Mouse (Mus musculus) testis, adult 2 months (tissue): ENCODE measurements around the gene Tns1. TPM values are rescaled to one million over a fixed set of nuclear protein-coding genes. Genes with fewer than 3 reads are reported as not detected.
A peak's percentile ranks its signal among the peaks of the same experiment; 100 is the strongest.

Experiments
- H3K27ac ChIP-seq: fragments of 200-500 bp; 2 replicates; pipeline ENCODE4 v1.5.1; 2012; ENCODE audit warnings: low read depth, low read length; ENCODE audit not compliant: control insufficient read depth, insufficient read depth
- H3K27me3 ChIP-seq: fragments of 200-500 bp; 2 replicates; pipeline ENCODE4 v1.6.1; 2012; ENCODE audit warnings: mild to moderate bottlenecking, low read length, moderate library complexity; ENCODE audit not compliant: control insufficient read depth, insufficient read depth
- H3K36me3 ChIP-seq: fragments of 200-500 bp; 2 replicates; pipeline ENCODE4 v1.6.1; 2012; ENCODE audit warnings: mild to moderate bottlenecking, low read length; ENCODE audit not compliant: control insufficient read depth, insufficient read depth
- H3K4me1 ChIP-seq: fragments of 200-500 bp; 2 replicates; pipeline ENCODE4 v1.6.1; 2012; ENCODE audit warnings: low read length; ENCODE audit not compliant: control insufficient read depth, insufficient read depth
- H3K4me3 ChIP-seq: fragments of 200-500 bp; 2 replicates; pipeline ENCODE4 v1.5.1; 2012; ENCODE audit warnings: low read depth, mild to moderate bottlenecking, low read length, moderate library complexity, mixed read lengths; ENCODE audit not compliant: control insufficient read depth
- CTCF ChIP-seq: fragments of 200-500 bp; IDR thresholded peaks from 2 replicates; pipeline ENCODE4 v1.5.1; 2012; ENCODE audit warnings: low read depth, mild to moderate bottlenecking, inconsistent platforms, low read length, moderate library complexity; ENCODE audit not compliant: control insufficient read depth, insufficient read depth, insufficient replicate concordance
- POLR2A ChIP-seq: fragments of 200-500 bp; IDR thresholded peaks from 2 replicates; pipeline ENCODE4 v1.6.1; 2012; ENCODE audit warnings: low read depth, mild to moderate bottlenecking, inconsistent platforms, low read length, moderate library complexity; ENCODE audit not compliant: control insufficient read depth
- polyA plus RNA-seq: library from polyadenylated mRNA; depleted of rRNA; stranded (reverse); fragments of >200 nt; gene quantifications from 2 replicates; pipeline ENCODE4 v1.2.3, GENCODE M21; 2012

Tns1 gene
- polyA plus RNA-seq, 1 experiment = 422 TPM

- Histone ChIP-seq H3K4me3 (peak overlapping the region; percentile 60), H3K4me1 (no peaks in the 10 kb centered on the region; the same call in 1 of the 2 replicates), H3K36me3 (no peaks in the 10 kb centered on the region), H3K27me3 (no peaks in the 10 kb centered on the region), H3K27ac (peak overlapping the region; percentile 10; the same call in 1 of the 2 replicates)
- no peak for TF ChIP-seq CTCF
- TF ChIP-seq POLR2A = no peak
Measured at GRCm38 (mm10) chr1:74090329-74090728, 33.9 kb downstream of the Tns1 start.

GRCm38 (mm10) chr1:74088569-74088968, 35.7 kb downstream of the Tns1 start:
- no peaks in the 10 kb centered on the region for H3K36me3 ChIP-seq
- H3K4me3 ChIP-seq = no peak overlapping the region
- TF ChIP-seq CTCF (no peak), POLR2A (no peak)
- H3K27me3 ChIP-seq = no peaks in the 10 kb centered on the region
- no peak overlapping the region for H3K27ac ChIP-seq
- H3K4me1 ChIP-seq = no peaks in the 10 kb centered on the region; the same call in 1 of the 2 replicates

DNA sequence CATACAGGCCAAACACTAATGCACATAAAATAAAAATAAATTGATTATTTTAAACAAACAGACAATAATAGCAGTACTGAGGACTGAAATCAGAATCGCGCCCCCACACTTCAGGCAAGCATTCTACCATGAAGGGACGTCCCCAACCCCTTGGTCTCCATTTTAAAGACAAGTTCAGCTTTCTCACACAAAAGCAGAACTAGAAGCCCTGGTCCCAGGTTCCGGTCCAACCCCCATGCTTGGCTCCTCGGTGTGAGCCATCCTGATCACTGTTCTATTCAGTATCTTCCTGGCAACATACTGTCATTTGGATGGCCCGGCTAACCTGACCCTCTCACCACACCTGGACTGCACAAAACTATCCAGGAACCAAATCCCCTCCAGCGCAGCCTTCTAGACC, 38.7 kb downstream of the Tns1 start:
- H3K36me3 ChIP-seq = no peaks in the 10 kb centered on the region
- H3K27me3 ChIP-seq = no peaks in the 10 kb centered on the region
- H3K27ac ChIP-seq = no peak overlapping the region
- H3K4me1 ChIP-seq = peaks cover 3% of the 10 kb centered on the region
- H3K4me3 ChIP-seq = no peak overlapping the region
- no peak for TF ChIP-seq CTCF
- no peak for TF ChIP-seq POLR2A

- Histone ChIP-seq H3K4me1 (peaks cover 3% of the 10 kb centered on the region), H3K4me3 (no peak overlapping the region), H3K27ac (no peak overlapping the region), H3K36me3 (no peaks in the 10 kb centered on the region), H3K27me3 (no peaks in the 10 kb centered on the region)
- TF ChIP-seq CTCF (no peak), POLR2A (no peak)
Measured at GRCm38 (mm10) chr1:74084752-74085151, 39.5 kb downstream of the Tns1 start.

DNA sequence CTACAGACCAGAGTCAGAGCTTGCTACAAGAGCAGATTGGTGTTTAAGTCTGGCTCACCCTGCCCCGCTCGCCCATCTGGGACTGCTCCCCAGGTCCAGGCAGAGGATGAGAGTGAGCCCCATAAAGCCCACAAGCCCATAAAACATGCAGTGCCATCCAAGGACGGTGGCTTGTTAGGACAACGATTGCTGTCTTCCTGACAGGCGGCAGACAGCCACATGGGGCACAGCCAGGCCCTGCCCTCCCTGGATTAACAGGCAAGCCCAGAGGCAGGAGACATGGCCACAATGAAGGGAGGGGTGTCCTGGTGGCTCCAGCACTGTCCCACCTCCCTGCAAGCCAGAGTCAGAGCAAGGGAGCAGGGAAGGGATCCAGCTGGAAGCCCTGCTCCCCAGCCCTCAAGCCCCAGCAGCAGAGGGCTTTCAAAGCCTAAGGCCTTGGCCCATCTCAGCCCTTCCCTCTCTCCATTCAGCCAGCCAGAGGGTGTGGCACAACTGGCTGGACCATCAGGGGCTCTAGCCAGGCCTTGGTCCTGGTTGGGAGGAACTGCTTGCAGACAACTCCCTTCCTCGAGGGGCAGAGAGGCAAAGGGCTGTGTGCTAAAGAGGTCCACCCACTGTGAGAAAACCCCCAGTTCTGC, 40.1 kb downstream of the Tns1 start:
- H3K36me3 ChIP-seq = no peaks in the 10 kb centered on the region
- no peaks in the 10 kb centered on the region for H3K27me3 ChIP-seq
- TF ChIP-seq CTCF (no peak), POLR2A (no peak)
- H3K27ac ChIP-seq = no peak overlapping the region
- peaks cover 3% of the 10 kb centered on the region for H3K4me1 ChIP-seq
- H3K4me3 ChIP-seq = no peak overlapping the region

DNA sequence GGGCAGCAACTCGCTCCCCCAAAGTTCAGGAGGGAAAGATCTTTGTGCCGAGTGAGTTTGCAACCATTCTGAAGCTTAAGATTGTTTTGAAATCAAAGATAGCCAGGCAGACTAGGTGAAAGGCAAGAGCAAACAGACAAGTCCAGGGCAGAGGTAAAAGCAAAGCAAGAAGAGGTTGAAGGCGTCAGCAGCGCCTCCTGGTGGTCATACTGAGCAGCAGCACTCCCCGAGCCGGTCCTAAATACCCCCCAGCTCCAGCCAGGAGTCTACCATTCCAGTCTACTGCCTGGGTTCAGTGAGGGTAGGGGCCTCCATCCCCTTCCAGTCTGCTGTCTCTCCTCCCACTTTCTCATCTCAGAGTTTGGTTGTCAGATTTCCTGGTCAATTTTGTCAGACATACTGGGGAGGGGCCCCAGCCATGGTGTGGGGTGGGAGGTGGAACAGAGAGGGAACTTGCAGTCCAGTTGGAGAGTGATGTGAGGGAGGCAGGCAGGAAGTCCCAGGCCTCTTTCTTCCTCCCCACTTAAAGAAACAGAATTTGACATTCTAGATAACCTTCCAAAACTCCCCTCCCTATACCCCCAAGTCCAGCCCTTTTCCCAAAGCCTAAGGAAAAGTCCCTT, 41.3 kb downstream of the Tns1 start:
- TF ChIP-seq POLR2A = no peak
- TF ChIP-seq CTCF = peak; percentile 93
- H3K4me3 ChIP-seq = no peak overlapping the region
- no peaks in the 10 kb centered on the region for H3K27me3 ChIP-seq
- peaks cover 3% of the 10 kb centered on the region for H3K4me1 ChIP-seq
- H3K36me3 ChIP-seq = no peaks in the 10 kb centered on the region
- H3K27ac ChIP-seq = peak overlapping the region; percentile 14; the same call in 1 of the 2 replicates

DNA sequence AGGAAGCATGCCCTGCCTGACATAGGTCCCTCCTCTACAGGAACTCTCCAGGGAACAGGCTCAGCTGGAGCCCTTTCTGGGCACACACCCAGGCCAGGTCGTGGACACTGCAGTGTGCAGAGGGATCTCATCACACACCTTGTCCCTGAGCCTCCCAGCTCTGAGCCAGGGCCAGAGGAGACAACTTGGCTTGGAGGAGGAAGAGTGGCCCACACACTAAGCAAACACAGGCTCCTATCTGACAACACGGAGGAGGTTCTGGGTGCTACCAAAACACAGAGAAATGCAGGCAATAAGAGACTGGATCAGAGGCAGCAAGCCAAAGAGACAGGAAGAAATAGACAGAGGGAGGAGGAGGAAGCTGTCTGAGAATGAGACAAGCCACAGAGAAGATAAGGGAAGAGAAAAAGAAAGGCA, 42.7 kb downstream of the Tns1 start:
- Histone ChIP-seq H3K36me3 (no peaks in the 10 kb centered on the region), H3K4me1 (peaks cover 3% of the 10 kb centered on the region), H3K27me3 (no peaks in the 10 kb centered on the region), H3K27ac (peak overlapping the region; percentile 1; the same call in 1 of the 2 replicates), H3K4me3 (no peak overlapping the region)
- TF ChIP-seq CTCF (no peak), POLR2A (no peak)
